Mouse (Mus musculus) liver, adult 2 months (tissue): ENCODE results near the gene Arid5b. TPM values are rescaled to one million over a fixed set of nuclear protein-coding genes. Genes with fewer than 3 reads are reported as not detected.

Source experiments
- DNase-seq: peaks from one replicate; pipeline ENCODE4 v3.0.0-alpha.2; 2011; ENCODE audit warnings: low read depth, low spot score; ENCODE audit errors: extremely low read depth
- H3K27ac ChIP-seq: fragments of 200-500 bp; replicated peaks from 2 replicates; pipeline ENCODE4 v1.5.1; 2012; ENCODE audit warnings: low read depth, mild to moderate bottlenecking, control low read depth, inconsistent platforms, low read length; ENCODE audit not compliant: insufficient read depth
- H3K27me3 ChIP-seq: fragments of 200-500 bp; 2 replicates; pipeline ENCODE4 v1.6.1; 2012; ENCODE audit warnings: mild to moderate bottlenecking, moderate library complexity, low read length, inconsistent platforms; ENCODE audit not compliant: control insufficient read depth, insufficient read depth
- H3K36me3 ChIP-seq: fragments of 200-500 bp; 2 replicates; pipeline ENCODE4 v1.6.1; 2012; ENCODE audit warnings: low read length, inconsistent platforms; ENCODE audit not compliant: control insufficient read depth, insufficient read depth
- H3K4me1 ChIP-seq: fragments of 200-500 bp; 2 replicates; pipeline ENCODE4 v1.6.1; 2011; ENCODE audit warnings: low read length; ENCODE audit not compliant: control insufficient read depth, insufficient read depth
- H3K4me3 ChIP-seq: fragments of 200-500 bp; 2 replicates; pipeline ENCODE4 v1.5.1; 2011; ENCODE audit warnings: low read depth, mild to moderate bottlenecking, control low read depth, low read length, moderate library complexity; ENCODE audit not compliant: insufficient read depth
- H3K79me2 ChIP-seq: fragments of 200-500 bp; 2 replicates; pipeline ENCODE4 v1.6.1; 2012; ENCODE audit warnings: inconsistent platforms, mild to moderate bottlenecking, low read length, moderate library complexity; ENCODE audit not compliant: control insufficient read depth, insufficient read depth
- H3K9ac ChIP-seq: fragments of 200-500 bp; 2 replicates; pipeline ENCODE4 v1.6.1; 2012; ENCODE audit warnings: low read depth, mild to moderate bottlenecking, control low read depth, inconsistent platforms, low read length
- CTCF ChIP-seq: fragments of 200-500 bp; IDR thresholded peaks from 2 replicates; pipeline ENCODE4 v1.5.1; 2011; ENCODE audit warnings: low read depth, low read length, control low read depth
- POLR2A ChIP-seq: fragments of 200-500 bp; IDR thresholded peaks from 2 replicates; pipeline ENCODE4 v1.6.1; 2011; ENCODE audit warnings: low read length, control low read depth; ENCODE audit not compliant: insufficient read depth; ENCODE audit errors: extremely low read depth
- WGBS: fragments of 180-500 bp; shearing (Covaris S2); methylation state at CpG from one replicate; pipeline ENCODE4 v1.1.7; 2018; 5-methylcytosine and 5-hydroxymethylcytosine counted together
- polyA plus RNA-seq: library from polyadenylated mRNA; depleted of rRNA; stranded (reverse); fragments of >200 nt; gene quantifications from 2 replicates; pipeline ENCODE4 v1.2.3, GENCODE M21; 2012
- total RNA-seq: library from RNA; depleted of rRNA; stranded (reverse); fragments of >200 nt; gene quantifications from 2 replicates; pipeline ENCODE4 v1.2.3, GENCODE M21; 2014

The Arid5b gene
- total and polyA plus RNA-seq, 2 experiments = 11.6 to 13.6 TPM

GRCm38 (mm10) chr10:68154046-68154765 lies 124.3 kb downstream of the Arid5b start:
- WGBS = 95% methylated on average over 14 of the region's 14 CpGs
- DNase-seq = no peak
- H3K4me1 ChIP-seq = peaks cover 3% of the 10 kb centered on the region; the same call in 1 of the 2 replicates
- TF ChIP-seq POLR2A (no peak), CTCF (no peak)
- H3K79me2 ChIP-seq = peaks cover 17% of the 10 kb centered on the region
- no peaks in the 10 kb centered on the region for H3K27me3 ChIP-seq
- no peak overlapping the region for H3K9ac ChIP-seq
- H3K27ac ChIP-seq = no peak overlapping the region
- H3K36me3 ChIP-seq = no peaks in the 10 kb centered on the region
- H3K4me3 ChIP-seq = no peak overlapping the region

- WGBS = 95% methylated on average over 11 of the region's 11 CpGs
- no peak for DNase-seq
- TF ChIP-seq POLR2A = no peak
- no peak for TF ChIP-seq CTCF
Observed at GRCm38 (mm10) chr10:68153344-68154045, 125.0 kb downstream of the Arid5b start.

GRCm38 (mm10) chr10:68148495-68148894 lies 130.0 kb downstream of the Arid5b start:
- Histone ChIP-seq H3K27me3 (no peaks in the 10 kb centered on the region), H3K4me1 (peaks cover 9% of the 10 kb centered on the region), H3K9ac (no peak overlapping the region), H3K79me2 (peaks cover 30% of the 10 kb centered on the region), H3K36me3 (no peaks in the 10 kb centered on the region), H3K27ac (0 out of 2 replicates have a peak overlapping the region, but pooled peaks have one; percentile 24), H3K4me3 (no peak overlapping the region)
- TF ChIP-seq POLR2A (no peak), CTCF (no peak)
- WGBS = 77% methylated on average over 6 of the region's 6 CpGs
- no peak for DNase-seq

More at GRCm38 (mm10) chr10:68153344-68154045, 125.0 kb downstream of the Arid5b start:
- H3K4me3 ChIP-seq = no peak overlapping the region
- peaks cover 4% of the 10 kb centered on the region for H3K4me1 ChIP-seq
- H3K36me3 ChIP-seq = no peaks in the 10 kb centered on the region
- no peak overlapping the region for H3K9ac ChIP-seq
- no peaks in the 10 kb centered on the region for H3K27me3 ChIP-seq
- H3K79me2 ChIP-seq = peaks cover 18% of the 10 kb centered on the region
- no peak overlapping the region for H3K27ac ChIP-seq

GRCm38 (mm10) chr10:68147730-68148129 lies 130.8 kb downstream of the Arid5b start:
- TF ChIP-seq POLR2A = no peak
- TF ChIP-seq CTCF = no peak
- peak; percentile 45 for DNase-seq
- Histone ChIP-seq H3K4me3 (no peak overlapping the region), H3K9ac (no peak overlapping the region), H3K27ac (0 out of 2 replicates have a peak overlapping the region, but pooled peaks have one; percentile 18), H3K4me1 (peaks cover 9% of the 10 kb centered on the region), H3K79me2 (peaks cover 30% of the 10 kb centered on the region), H3K27me3 (no peaks in the 10 kb centered on the region), H3K36me3 (no peaks in the 10 kb centered on the region)
- WGBS = 32% methylated on average over 6 of the region's 6 CpGs

DNA sequence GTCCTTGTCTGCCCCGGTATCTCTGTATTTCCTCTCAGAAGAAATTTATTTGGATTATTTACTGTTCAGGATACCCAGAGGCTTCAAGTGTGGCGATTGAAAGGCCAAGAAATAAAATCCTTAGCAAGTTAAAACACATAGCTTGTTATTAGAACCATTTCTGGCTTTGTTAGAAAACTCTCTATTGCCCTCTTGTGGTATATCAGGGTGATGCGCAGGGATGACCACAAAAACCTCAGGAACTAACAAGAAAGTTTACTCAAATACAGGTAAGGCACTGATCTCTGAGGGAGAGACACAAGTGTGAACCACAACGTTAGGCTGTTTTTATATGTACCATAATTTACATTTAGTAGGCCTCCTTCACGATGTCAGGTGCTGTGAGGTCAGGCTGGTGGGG lies 131.7 kb downstream of the Arid5b start:
- DNase-seq = peak; percentile 81
- Histone ChIP-seq H3K27me3 (no peaks in the 10 kb centered on the region), H3K9ac (no peak overlapping the region), H3K4me1 (peaks cover 9% of the 10 kb centered on the region), H3K4me3 (no peak overlapping the region), H3K27ac (no peak overlapping the region), H3K36me3 (no peaks in the 10 kb centered on the region; the same call in 1 of the 2 replicates), H3K79me2 (peaks cover 30% of the 10 kb centered on the region)
- WGBS = 8% methylated on average over 5 of the region's 5 CpGs
- no peak for TF ChIP-seq POLR2A
- TF ChIP-seq CTCF = peak; percentile 64
